Comparison of ENCODE assay signal across 8 mouse cellular contexts in genomic region chr7:16947959-16948361, GRCm38 (mm10). TPM values are rescaled to one million over a fixed set of nuclear protein-coding genes. Genes with fewer than 3 reads are reported as not detected.
A peak's percentile ranks its signal among the peaks of the same experiment; 100 is the strongest.
DNase-seq lines count a peak whose midpoint lies in the region; ATAC-seq lines count a peak whose summit lies in the region.

No protein-coding gene starts in this region.

- DNase-seq in adrenal gland, postnatal 10 days = peak; percentile 51
- no peak for DNase-seq in adrenal gland, adult 8-10 months
- DNase-seq in right cerebral cortex, postnatal 14 days = peak; percentile 37
- DNase-seq in right cerebral cortex, adult 2 months (ENCODE audit: low spot score in 2 of 2) = no peak
- DNase-seq in heart, postnatal 25 days (ENCODE audit: low spot score) = peak; percentile 37
- peak; percentile 57 to 82 for DNase-seq in lung, postnatal 4 days
- DNase-seq in frontal cortex, adult 2 months (ENCODE audit: extremely low spot score in 1 of 2, low spot score in 1 of 2) = no peak

- intact Hi-C loops in heart, postnatal 25 days (cut with DNase I) = loop anchor here (5.0 kb wide), 2 partner anchors 104 to 119 kb away; no protein-coding TSS in a partner anchor

- no peak for ATAC-seq in CD4-positive, CD25-positive, alpha-beta regulatory T cell, adult 4 months

RNA-seq across cellular contexts. Expression of gene Pnmal2, which starts 3.5 kb away (rescaled TPM):
- 10 to 100 TPM; 18.3 to 23.9 TPM for total RNA-seq in adrenal gland, postnatal 10 days (2021)
- total RNA-seq in adrenal gland, adult 8-10 months (2022) = 10 to 100 TPM; 35.2 to 71.0 (median 48.2) TPM
- total RNA-seq in heart, postnatal 25 days (2021) = 1 to 10 TPM; 3.7 to 4.1 TPM
- 132 and 134 TPM in 2 replicates for polyA plus RNA-seq in frontal cortex, adult 2 months (2012; rRNA removed)
- polyA plus RNA-seq in CD4-positive, CD25-positive, alpha-beta regulatory T cell, adult 4 months (2017; shearing (Covaris generic)) = not detected

RNA-seq across cellular contexts. Expression of gene Pnmal1, which starts 11.5 kb away (rescaled TPM):
- 1 to 10 TPM; 4.5 to 5.1 TPM for total RNA-seq in adrenal gland, postnatal 10 days (2021)
- total RNA-seq in adrenal gland, adult 8-10 months (2022) = 1 to 10 TPM; 6.4 to 9.3 (median 7.3) TPM
- not detected for total RNA-seq in heart, postnatal 25 days (2021)
- 63.1 and 73.0 TPM in 2 replicates for polyA plus RNA-seq in frontal cortex, adult 2 months (2012; rRNA removed)
- polyA plus RNA-seq in CD4-positive, CD25-positive, alpha-beta regulatory T cell, adult 4 months (2017; shearing (Covaris generic)) = not detected

RNA-seq across cellular contexts. Expression of gene Calm3, which starts 24.0 kb away (rescaled TPM):
- total RNA-seq in adrenal gland, postnatal 10 days (2021) = 100 to 1,000 TPM; 224 to 252 TPM
- total RNA-seq in adrenal gland, adult 8-10 months (2022) = 100 to 1,000 TPM; 278 to 314 (median 294) TPM
- total RNA-seq in heart, postnatal 25 days (2021) = 100 to 1,000 TPM; 196 to 203 TPM
- polyA plus RNA-seq in frontal cortex, adult 2 months (2012; rRNA removed) = 1,679 and 1,948 TPM in 2 replicates
- polyA plus RNA-seq in CD4-positive, CD25-positive, alpha-beta regulatory T cell, adult 4 months (2017; shearing (Covaris generic)) = 100 to 1,000 TPM in 1 of 2 experiments, 10 to 100 TPM in 1; 48.5 to 103 TPM

RNA-seq across cellular contexts. Expression of gene Gm42372, which starts 34.9 kb away (rescaled TPM):
- total RNA-seq in adrenal gland, postnatal 10 days (2021) = 1 to 10 TPM; 1.3 to 1.8 TPM
- 1 to 10 TPM; 2.3 to 3.1 (median 2.7) TPM for total RNA-seq in adrenal gland, adult 8-10 months (2022)
- not detected for total RNA-seq in heart, postnatal 25 days (2021)
- 58.7 and 72.7 TPM in 2 replicates for polyA plus RNA-seq in frontal cortex, adult 2 months (2012; rRNA removed)
- 1 to 10 TPM; 4.8 to 4.9 TPM for polyA plus RNA-seq in CD4-positive, CD25-positive, alpha-beta regulatory T cell, adult 4 months (2017; shearing (Covaris generic))

RNA-seq across cellular contexts. Expression of gene Ptgir, which starts 41.7 kb away (rescaled TPM):
- 1 to 10 TPM; 1.2 to 2.0 TPM for total RNA-seq in adrenal gland, postnatal 10 days (2021)
- total RNA-seq in adrenal gland, adult 8-10 months (2022) = 1 to 10 TPM; 2.4 to 3.3 (median 2.6) TPM
- total RNA-seq in heart, postnatal 25 days (2021) = 1 to 10 TPM; 2.1 to 3.1 TPM
- polyA plus RNA-seq in frontal cortex, adult 2 months (2012; rRNA removed) = 0.20 and 0.25 TPM in 2 replicates
- polyA plus RNA-seq in CD4-positive, CD25-positive, alpha-beta regulatory T cell, adult 4 months (2017; shearing (Covaris generic)) = 10 to 100 TPM in 1 of 2 experiments, 1 to 10 TPM in 1; 7.9 to 10.2 TPM

Comparison
In these comparisons a context has a peak if more than half of its experiments do, and no peak if none do; other contexts are left out.
1. DNase-seq: peak in adrenal gland, postnatal 10 days (single experiment), right cerebral cortex, postnatal 14 days (single experiment), heart, postnatal 25 days (single experiment) and lung, postnatal 4 days (2 of 2); none in adrenal gland, adult 8-10 months (single experiment), right cerebral cortex, adult 2 months (0 of 2) and frontal cortex, adult 2 months (0 of 2).
2. RNA of gene Pnmal1, which starts 11.5 kb away (total RNA-seq): 6.4 to 9.3 TPM in adrenal gland, adult 8-10 months and 4.5 to 5.1 TPM in adrenal gland, postnatal 10 days; not detected in heart, postnatal 25 days; every median in the first group is over 4 times any median in the second.